Mouse (Mus musculus) mouse trophoblast stem cell (cell line): Measurements from ENCODE around the gene Vdr.

ENCODE experiments used
- in situ Hi-C, 2 experiments: fragments of 300-500 bp; cut with MseI, MboI; formaldehyde crosslinking; loops; 2 replicates in 1 of 2; 3 replicates in 1 of 2; pipeline ENCODE4 v1.15.1; 2025

The Vdr gene

DNA sequence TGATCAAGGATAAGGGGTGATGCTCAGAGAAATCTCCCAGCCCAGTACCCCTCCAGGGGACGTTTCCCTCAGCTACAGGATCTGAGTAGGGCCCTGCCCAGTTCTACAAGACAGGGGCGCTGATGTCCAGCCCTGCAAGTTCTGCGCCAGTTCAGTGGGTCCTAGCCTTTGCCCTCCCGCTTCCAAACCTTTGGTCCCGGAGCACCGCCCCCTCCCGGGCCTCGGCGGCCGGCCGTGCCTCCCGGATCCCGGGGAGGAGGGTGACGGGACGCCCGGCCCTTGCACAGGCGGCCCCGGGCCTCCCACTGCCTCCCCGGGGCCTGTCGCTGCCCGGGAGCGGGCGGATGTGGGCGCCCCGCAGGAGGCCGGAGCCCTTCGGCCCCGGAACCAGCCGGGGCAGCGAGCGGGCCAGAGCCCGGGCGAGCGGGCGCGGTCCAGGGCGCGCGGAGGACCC is 79.6 kb downstream of the Vdr start:
- in situ Hi-C loops: no loop called here

DNA sequence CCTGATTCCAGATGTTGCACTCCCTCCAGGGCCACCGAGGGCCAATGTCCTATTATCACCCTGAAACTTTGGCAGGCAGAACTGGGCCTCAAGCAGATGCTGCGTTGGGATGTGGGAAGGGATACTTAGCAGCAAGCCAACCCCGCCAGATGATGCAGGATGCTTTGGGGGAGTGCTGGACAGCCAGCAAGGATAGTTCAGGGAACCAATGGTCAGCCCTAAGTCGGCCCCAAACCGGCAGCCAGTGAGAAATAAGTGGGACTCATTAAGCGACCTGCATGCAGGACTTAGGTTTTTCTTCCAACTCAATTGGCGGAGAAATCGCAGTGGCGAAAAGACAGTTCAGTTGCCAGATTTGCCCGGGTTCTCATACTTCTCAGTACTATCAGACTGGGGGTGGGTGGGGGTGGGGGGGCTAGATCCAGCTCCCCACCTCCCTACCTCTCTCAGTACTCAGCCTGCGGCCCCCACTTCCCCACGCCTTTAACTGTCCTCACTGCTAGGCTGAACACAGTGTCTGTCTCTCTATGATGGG is 80.1 kb downstream of the Vdr start:
- in situ Hi-C loops: no loop called here

DNA sequence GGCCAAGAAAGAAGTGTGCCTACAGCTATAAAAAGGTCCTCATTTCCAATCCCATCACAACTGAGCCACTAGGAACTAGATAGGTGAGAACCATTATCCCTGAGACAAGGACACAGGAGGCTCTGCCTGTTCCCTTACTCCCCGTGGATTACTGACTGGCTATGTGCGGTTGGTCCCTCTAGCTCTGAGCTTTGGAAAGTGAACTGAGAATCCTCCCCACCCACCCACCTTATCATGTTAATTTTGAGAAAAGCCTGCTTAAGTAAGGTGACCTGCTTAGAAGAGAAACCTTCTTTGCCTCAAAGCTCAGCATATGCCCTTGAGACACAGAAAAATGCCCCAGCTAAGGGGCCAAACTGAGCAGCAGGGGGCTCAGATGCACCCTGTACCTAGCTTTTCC is 81.0 kb downstream of the Vdr start:
- in situ Hi-C loops: no loop called here

DNA sequence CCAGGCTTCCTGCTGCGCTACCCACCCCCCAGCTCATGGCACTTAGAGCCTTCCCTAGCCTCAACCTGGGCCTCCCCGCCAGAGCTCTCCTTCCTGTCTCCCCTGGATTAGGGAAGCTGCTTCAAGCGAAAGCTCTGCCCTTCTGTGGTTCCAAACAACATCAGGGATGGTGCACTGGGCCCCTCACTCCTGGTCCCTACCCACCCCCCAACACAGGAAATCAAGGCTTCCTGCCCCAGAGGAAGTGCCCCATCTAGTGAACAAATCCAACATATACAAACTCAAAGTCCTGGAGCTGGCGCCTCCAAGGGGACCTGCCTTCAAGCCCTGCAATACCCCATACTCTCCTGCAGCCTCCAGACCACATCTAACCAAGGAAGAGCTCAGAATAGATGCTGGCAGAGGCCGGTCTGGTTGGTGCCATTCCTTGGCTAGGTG is 81.5 kb downstream of the Vdr start:
- in situ Hi-C loops: no loop called here

DNA sequence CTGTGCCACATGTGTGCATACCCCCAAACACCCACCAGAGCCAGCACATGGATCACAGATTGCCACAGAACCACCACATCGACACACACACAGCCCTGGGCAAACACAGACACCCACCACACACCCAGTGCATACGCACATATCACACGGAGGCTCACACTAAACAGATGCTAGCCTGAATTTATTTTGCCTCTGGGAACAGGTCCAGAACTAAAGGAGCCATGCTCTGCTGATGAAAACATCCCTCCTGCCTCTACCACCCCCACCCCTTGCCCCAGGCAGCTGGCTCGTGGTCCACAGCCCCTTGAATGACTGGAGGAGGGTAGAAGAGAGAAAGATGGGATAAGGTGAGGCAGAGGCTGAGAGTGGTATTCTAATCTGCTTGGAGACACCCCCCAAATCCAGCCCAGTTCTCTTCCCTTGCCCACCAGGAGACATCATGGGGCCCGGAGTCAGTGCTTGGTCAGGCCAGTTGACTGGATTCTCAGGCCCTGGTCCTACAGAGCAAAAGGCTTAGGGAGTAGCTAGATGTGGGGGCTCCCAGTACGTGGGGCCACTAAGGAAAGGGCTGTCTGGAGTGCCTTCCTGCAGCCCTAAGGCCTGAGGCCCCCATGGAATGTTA is 82.1 kb downstream of the Vdr start:
- in situ Hi-C loops: no loop called here

DNA sequence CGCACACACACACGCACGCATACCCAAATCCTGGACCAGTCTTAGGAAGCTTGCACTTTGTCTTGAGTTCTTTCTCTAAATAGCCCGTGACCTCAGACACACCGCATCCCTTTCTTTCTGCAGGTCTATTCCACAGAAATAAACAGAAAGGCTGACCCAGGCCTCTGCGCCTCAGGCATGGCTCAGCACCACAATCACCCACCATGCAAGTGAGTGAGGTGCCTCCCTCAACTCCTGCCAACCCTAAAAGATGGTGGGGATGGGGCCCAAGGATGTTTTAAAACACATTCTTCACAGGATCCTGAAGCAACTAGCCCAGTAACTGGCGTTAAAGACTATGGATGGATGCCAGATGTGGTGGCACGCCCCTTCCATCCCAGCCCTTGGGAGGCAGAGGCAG is 83.0 kb downstream of the Vdr start:
- in situ Hi-C loops: no loop called here

DNA sequence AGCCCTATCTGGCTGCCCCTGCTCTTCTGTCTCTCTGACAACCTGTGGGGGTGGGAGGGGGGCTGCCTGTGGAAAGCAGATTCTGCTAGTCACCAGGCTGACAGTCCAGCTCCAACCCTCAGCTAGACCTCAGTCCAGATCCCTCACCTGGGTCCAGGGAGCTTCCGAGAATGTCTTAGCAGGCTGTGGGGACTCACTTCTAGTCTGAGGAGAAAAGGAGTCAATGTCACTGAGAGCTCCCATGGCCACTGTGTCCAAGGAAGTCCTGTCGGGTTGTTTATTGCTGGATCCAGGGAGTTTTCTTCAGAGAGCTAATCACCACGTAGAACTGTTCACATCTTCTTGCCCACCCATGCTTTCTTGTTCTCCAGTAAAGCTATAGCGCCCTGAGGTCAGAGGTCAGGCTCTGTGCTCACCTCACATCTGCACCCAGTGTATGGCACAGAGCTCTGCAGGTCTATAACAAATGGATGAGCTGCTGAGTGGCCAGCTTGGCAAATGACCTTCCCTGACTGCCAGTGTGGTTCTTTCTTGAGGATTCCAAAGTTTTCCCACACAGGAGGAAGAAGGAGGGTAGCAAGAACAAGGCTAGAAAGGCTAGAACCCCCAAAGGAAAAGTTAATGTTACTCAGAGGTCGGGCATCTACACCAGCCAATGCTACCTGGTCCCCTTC is 83.7 kb downstream of the Vdr start:
- in situ Hi-C loops: no loop called here

DNA sequence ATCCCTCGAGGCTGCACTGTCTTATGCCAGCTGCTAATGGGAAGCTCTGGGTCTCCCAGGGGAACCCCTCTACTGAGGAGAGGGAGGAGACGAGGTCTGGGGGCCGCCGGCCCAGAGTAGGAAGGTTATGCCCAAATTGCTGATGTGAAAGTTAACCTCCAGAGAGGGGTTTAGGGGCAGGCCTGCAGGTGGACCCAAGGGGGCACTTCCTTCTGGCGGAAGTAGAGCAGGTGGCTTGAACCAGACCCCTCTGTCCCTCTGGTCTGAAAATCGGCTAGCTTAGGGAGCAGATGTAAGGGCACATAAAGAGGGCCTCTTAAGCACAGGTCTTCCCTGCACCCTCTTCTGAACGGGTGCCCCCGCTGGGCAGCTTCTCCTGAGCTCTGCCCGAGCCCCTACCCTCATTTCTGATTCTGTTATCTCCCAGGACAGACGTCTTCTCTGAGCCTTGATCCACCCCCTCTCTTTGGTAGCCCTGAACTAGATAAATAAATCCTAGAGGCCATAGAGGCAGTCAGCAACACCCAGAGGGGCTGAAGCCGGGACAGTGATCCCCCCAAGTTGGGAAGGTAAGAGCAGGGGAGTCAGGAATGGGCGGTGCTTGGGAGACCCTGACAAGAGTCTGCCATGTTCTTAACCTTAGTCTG is 84.4 kb downstream of the Vdr start:
- in situ Hi-C loops: no loop called here

DNA sequence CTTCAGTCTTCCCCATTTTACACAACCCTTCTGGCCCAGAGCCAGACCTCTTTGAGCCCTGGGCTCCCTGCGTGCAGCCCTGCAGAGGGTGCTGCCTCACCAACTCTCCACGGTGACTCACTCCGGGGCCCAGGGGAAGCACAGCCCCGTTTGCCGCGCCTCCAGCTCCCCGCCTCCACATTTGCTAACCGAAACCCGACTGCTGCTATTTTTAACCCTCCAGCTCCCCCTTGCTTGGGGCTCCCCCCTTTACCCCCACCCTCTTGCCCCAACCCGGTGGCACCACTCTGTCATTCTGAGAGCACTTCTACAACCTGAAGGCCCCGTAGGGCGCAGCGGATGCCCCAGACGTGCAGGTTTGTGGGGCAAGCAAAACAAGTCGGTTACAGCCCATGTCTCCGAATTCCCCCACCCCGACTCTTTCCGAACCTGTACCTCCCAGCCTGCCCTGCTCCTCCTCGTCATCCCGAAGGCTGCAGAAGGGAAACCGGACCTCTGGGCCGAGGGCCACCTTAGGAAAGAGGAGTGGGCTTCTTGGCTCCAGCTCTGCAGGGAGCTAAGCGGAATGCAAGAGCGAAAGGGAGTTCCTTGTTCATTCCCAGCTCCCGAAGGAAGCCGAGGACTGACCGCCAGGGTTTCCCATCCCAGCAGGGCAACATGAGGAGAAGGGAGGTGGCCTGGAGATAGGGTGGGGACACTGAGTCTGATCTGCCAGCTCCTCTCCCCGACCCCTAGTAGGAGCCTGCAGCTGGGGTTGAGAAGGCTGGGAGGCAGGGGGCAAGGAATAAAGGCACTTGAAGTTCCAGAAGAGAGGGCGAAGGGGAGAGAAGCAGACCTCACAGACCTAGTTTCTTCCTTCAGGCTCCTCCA is 85.1 kb downstream of the Vdr start:
- in situ Hi-C loops: no loop called here

DNA sequence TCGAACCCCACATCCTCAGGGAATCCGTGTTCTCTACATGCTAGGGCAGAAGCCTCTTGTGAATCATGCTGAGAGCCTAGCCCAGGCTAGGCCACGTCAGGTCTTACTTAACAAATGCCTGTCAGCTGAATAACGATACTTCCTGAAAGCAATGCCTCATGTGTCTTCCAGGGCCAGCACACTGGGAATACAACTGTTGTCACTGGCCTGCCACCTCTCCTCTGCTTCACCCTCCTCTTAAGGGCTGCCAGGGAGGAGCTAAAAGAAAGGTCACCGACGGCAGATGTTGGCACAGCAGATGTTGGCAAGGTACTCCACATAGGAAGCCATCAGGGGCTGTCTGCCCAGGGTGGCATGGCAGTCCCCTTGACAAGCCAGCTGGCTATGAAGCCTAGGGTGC is 86.4 kb downstream of the Vdr start:
- in situ Hi-C loops: no loop called here

DNA sequence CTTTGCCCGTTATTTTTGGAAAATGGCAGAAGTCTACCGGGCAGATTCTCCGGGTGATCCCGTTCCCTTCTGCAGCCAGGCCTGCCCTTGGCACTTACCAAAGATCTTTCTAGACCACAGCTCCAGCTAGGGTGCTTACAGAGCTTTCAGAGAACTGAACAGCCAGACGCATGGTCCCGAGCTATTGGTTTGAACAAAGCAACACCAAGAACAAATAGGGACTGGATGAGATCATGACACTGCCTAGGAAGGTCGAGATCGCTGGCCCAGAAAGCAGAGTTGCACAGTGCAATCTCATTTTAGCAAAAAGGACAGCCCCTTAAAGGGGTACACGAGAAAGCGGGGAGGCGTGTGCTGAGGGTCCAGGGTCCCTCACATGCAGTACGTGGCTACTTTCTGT is 87.0 kb downstream of the Vdr start:
- in situ Hi-C loops: no loop called here

DNA sequence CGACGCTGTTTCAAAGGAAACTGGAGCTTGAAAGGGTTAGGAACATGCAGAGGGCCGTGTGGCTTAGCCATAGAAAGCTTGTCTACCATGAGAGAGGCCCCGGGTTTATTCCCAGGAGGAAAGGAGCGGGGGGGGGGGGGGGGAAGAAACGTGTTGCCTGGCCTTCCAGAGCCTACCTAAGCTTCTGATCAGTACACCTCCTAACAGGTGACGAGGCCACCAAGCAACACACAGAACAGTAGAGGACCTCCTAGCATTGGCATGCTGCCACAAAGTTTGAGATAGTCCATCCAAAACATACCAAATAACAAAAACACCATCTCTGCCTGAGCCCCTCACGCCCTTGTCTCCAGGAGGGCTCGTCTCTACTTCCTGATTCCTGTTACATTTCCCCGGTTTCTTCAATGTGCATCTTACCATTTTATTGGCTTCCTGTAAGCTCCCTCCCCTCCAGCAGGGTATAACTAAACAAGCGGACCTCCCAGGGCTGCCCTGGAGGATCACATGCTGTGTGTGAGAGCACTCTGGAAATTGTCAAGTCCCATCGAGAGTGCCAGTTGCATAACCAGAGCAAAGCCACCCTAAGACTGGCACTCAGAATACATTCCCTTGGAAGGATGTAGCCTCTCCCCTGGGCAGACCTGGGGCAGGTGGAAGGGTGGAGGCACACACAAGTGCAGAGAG is 87.7 kb downstream of the Vdr start:
- in situ Hi-C loops: no loop called here

DNA sequence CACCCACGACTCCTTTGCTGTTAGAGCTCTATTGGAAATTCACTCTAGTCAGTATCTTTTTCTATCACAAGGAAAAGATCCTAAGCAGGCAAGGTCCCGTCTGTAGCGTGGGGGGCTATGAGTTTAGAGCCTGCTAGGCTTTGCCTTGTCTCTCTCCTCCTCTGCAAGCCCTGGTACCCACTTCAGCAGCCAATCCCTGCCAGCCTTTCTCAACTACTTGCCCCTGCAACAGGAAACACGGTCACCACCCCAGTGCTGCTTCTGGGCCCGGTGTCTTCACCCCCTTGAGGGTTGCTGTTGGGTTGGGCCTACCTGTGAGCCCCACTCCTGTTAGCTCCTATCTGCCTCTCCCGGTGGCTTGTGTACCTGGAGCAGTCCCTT is 88.5 kb downstream of the Vdr start:
- in situ Hi-C loops: no loop called here

DNA sequence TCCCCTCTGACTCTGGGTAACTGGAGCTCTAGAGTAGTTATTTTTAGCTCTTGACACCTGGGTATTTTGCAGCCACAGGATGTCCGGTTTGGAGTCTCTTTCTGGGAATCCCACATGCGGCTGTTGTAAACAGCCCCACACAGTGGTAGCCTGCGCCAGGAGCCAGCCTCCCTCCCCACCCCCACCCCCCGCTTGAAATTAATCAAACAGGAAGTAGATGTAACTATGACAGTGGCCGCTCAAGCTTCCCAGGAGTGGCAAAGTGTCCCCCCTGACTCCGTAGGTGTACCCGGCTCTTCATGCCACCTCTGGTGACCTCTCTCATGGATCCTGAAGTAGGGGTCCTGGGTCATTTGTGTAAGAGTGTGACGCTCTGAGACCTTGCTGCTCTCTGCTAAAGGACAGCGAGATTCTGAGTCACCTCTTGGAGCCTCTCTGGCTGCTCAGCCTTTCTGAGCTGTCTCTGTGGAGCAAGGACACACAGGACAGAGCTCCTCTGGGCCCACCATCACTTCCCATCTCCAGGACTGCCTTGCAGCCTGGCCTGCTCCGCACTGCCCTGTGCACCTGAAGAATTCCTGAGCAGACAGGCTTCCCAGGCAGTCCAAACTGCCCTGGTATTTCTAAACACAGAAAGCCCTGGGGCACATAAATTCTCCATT is 89.0 kb downstream of the Vdr start:
- in situ Hi-C loops: no loop called here

DNA sequence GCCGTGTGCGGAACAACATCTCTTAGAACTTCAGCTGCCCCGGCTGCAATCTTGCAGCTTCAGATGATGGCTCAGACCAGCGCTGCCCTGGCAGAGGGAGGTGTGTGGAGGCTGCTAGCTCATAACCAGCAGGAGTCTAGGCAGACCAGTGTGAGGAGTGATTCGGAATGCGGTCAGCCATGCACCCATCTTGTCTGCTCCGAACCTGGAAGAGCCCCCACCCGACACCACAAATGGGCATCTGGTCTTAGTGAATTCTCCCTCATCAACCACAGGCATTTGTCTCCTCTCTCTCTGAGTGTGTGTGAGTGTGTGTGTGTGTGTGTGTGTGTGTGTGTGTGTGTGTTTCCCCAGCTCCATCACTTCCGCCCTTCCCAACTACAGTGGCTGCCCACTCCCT is 90.5 kb downstream of the Vdr start:
- in situ Hi-C loops: no loop called here

DNA sequence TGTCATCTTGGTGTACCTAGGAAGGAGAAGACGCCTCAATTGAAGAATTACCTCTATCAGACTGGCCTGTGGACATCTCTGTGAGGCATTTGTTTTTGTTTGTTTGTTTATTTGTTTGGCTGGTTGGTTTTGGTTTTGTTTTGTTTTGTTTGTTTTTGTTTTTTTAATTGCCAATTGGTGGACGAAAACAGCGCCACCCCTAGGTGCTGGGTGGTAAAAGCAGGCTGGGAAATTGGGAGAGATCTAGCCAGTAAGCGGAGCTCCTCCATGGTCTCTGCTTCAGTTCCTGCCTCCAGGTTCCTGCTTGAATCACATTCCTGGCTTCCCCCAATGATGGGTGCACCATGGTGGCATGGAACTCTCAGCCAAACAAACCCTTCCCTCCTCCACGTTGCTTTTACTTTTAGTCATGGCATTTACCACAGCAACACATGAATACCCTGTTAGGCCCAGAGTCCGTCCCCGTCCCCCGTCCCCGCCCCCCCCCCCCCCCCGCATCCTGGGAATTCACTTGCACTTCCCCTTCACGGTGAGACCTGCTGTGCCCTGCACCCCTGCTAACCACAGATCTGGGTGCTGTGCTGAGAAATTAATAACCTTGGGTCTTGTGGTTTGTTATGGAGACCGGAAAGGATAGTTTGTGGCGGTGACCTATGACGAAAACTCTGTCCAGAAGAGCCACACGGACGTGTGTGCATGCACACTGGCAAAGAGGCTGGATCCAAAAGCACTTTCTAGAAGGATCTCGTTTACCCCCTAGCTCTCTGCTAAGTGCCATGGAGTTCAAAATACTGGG is 94.0 kb downstream of the Vdr start:
- in situ Hi-C loops: no loop called here

DNA sequence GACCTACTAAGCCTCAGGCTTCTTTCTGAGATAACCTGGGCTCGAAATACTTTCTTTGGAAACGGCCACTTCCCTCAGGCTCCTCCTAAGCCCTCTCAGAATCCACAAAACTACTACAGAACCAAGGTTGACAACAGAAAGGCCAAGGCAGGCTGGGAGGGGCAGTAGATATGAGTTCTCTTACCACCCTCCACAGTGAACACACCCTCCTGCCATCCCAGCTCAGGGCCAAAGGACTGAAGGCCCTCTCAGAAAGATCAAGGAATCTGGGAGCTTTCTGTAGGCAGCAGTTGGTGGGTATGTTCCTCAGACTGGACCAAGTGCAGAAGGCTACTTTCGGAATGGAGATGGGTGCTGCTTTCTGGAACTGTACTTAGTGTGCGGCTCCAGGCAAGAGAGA is 95.2 kb downstream of the Vdr start:
- in situ Hi-C loops: no loop called here

DNA sequence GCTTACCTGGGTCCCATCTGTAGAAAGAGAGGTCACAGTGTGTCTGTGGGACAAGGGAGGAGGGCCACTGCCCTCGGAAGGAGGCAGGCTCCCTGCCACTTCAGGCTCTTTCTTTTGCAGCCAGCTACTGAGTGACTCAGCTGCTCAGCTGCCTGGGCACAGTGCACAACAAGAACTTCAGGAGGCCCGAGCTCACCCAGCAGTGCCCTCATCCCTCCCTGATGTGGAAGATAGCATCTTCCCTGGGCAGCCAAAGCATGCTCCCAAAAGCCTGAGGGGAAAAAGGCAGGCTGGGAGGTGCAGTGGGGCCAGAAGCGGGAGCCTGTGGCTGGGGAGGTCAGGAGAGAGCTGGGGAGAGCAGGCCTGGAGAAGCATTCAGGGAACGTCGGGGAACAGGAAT is 95.7 kb downstream of the Vdr start:
- in situ Hi-C loops: no loop called here

DNA sequence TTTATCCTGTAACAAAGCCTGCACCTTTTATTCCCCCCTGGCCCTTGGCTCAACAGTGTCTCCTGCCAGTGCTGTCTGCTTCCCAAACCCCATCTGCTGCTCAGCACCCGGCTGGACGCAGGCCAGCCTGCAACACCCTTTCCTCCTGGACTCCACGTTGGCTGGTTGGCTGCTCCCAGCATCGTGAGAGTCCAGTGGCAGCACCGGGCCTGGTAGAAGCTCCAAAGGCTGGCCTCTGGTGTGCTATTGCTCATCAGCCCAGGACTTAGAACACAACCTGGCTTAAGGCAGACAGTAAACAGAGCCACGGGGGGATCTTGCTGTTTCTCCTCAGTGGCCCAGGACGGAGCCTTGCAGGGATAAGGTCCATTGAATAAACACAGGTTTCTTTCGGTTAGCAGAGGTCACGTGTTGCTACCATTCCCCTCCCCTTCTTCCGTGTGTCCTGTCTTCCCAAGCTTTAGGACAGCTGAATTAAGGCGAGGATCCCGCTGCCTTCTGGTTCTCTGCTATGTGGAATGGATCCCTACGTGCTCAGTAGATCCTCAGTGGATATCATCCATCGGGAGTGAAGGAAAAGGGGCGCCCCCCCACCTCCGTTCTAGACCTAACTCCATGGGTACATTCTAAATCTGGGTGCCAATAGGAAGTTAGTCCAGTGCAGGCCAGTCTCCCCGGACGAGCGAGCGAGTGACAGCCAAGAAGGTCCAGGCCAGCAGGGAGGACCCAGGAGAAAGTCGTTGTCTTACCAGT is 96.8 kb downstream of the Vdr start:
- in situ Hi-C loops: no loop called here
